Mouse (Mus musculus) heart, embryonic 10.5 days (tissue): Measurements from ENCODE around the gene Olfr435. TPM values are rescaled to one million over a fixed set of nuclear protein-coding genes. Genes with fewer than 3 reads are reported as not detected.

Experiments used
- DNase-seq: peaks from one replicate; pipeline ENCODE4 v3.0.0-alpha.2; 2017; ENCODE audit warnings: low spot score
- H3K27ac ChIP-seq: fragments of 300-500 bp; sonication (generic); 2 replicates; pipeline ENCODE4 v1.5.1; 2016; ENCODE audit warnings: mild to moderate bottlenecking
- H3K27me3 ChIP-seq: fragments of 300-500 bp; sonication (generic); 2 replicates; pipeline ENCODE4 v1.6.1; 2016; ENCODE audit warnings: mild to moderate bottlenecking; ENCODE audit not compliant: poor library complexity, insufficient read depth, severe bottlenecking
- H3K36me3 ChIP-seq: fragments of 300-500 bp; sonication (generic); 2 replicates; pipeline ENCODE4 v1.6.1; 2016; ENCODE audit warnings: mild to moderate bottlenecking, moderate library complexity
- H3K4me1 ChIP-seq: fragments of 300-500 bp; sonication (generic); 2 replicates; pipeline ENCODE4 v1.6.1; 2016; ENCODE audit warnings: mild to moderate bottlenecking
- H3K4me3 ChIP-seq: fragments of 300-500 bp; sonication (generic); 2 replicates; pipeline ENCODE4 v1.5.1; 2016; ENCODE audit warnings: mild to moderate bottlenecking, moderate library complexity
- H3K9me3 ChIP-seq: fragments of 300-500 bp; sonication (generic); 2 replicates; pipeline ENCODE4 v1.6.1; 2016; ENCODE audit warnings: mild to moderate bottlenecking, moderate library complexity
- WGBS: fragments of 180-500 bp; shearing (Covaris S2); methylation state at CpG from one replicate; pipeline ENCODE4 v1.1.7; 2016; 5-methylcytosine and 5-hydroxymethylcytosine counted together
- polyA plus RNA-seq: library from polyadenylated mRNA; unstranded; fragments of >200 nt; fragmentation: Nextera tagmentation; extraction: Ambion mirVana; gene quantifications from 2 replicates; pipeline ENCODE4 v1.2.1, GENCODE M21; 2016

Olfr435 gene
- polyA plus RNA-seq, 1 experiment from 2014 or later: not detected

- H3K9me3 ChIP-seq: no peaks in the 10 kb centered on the region
- H3K36me3 ChIP-seq: no peaks in the 10 kb centered on the region
- WGBS: 13% methylated on average over 4 of the region's 4 CpGs
- H3K4me1 ChIP-seq: no peaks in the 10 kb centered on the region
- no peak overlapping the region for H3K4me3 ChIP-seq
- DNase-seq: no peak
- H3K27ac ChIP-seq: no peak overlapping the region
- H3K27me3 ChIP-seq: no peaks in the 10 kb centered on the region
Observed at GRCm38 (mm10) chr6:43242061-43242460, 45.1 kb downstream of the Olfr435 start.

- no peaks in the 10 kb centered on the region for H3K27me3 ChIP-seq
- no peak overlapping the region for H3K27ac ChIP-seq
- H3K4me1 ChIP-seq: 0 out of 2 replicates have a peak, but pooled peaks cover 3% of the 10 kb centered on the region
- H3K36me3 ChIP-seq: no peaks in the 10 kb centered on the region
- no peak overlapping the region for H3K4me3 ChIP-seq
- 48% methylated on average over 3 of the region's 3 CpGs for WGBS
- no peaks in the 10 kb centered on the region for H3K9me3 ChIP-seq
- DNase-seq: no peak
Observed at GRCm38 (mm10) chr6:43247396-43247795, 50.5 kb downstream of the Olfr435 start.

DNA sequence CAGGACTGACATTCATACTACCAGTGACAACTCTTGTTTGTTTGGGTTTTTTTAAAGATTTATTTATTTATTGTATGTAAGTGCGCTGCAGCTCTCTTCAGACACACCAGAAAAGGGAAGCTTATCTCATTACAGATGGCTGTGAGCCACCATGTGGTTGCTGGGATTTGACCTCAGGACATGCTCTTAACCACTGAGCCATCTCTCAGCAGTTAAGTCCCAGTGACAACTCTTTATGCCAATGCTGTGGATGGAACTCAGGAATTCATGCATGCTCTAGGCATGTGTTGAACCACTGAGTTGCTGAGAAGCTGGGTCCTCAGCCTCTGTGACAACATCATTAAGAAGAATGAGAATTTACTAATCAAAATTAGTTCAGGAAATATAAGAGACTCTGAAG is 56.0 kb downstream of the Olfr435 start:
- Histone ChIP-seq H3K36me3 (no peaks in the 10 kb centered on the region), H3K27me3 (no peaks in the 10 kb centered on the region), H3K4me1 (0 out of 2 replicates have a peak, but pooled peaks cover 3% of the 10 kb centered on the region), H3K4me3 (no peak overlapping the region), H3K9me3 (no peaks in the 10 kb centered on the region), H3K27ac (no peak overlapping the region)
- 64% methylated on average over 1 of the region's 1 CpGs for WGBS
- no peak for DNase-seq

Other genes starting within 250 kb of the Olfr435 start
- not detected in 2 replicates for gene Olfr444, start 248.1 kb upstream of the Olfr435 start, polyA plus RNA-seq
- not detected in 2 replicates for gene Olfr441, start 90.8 kb upstream of the Olfr435 start, polyA plus RNA-seq
- gene Olfr237-ps1, start 50.6 kb upstream of the Olfr435 start, polyA plus RNA-seq: not detected in 2 replicates
- gene Olfr437, start 33.9 kb upstream of the Olfr435 start, polyA plus RNA-seq: not detected in 2 replicates
- gene Olfr13, start 25.0 kb upstream of the Olfr435 start, polyA plus RNA-seq: not detected in 2 replicates
- not detected in 2 replicates for gene Olfr434, start 15.9 kb downstream of the Olfr435 start, polyA plus RNA-seq
- not detected in 2 replicates for gene Olfr47, start 34.4 kb downstream of the Olfr435 start, polyA plus RNA-seq
- 6.8 and 7.8 TPM in 2 replicates for gene Arhgef5, start 68.4 kb downstream of the Olfr435 start, polyA plus RNA-seq
- not detected in 2 replicates for gene Nobox, start 112.4 kb downstream of the Olfr435 start, polyA plus RNA-seq